Comparison of ENCODE assay signal across 8 mouse cellular contexts in the genomic region with DNA sequence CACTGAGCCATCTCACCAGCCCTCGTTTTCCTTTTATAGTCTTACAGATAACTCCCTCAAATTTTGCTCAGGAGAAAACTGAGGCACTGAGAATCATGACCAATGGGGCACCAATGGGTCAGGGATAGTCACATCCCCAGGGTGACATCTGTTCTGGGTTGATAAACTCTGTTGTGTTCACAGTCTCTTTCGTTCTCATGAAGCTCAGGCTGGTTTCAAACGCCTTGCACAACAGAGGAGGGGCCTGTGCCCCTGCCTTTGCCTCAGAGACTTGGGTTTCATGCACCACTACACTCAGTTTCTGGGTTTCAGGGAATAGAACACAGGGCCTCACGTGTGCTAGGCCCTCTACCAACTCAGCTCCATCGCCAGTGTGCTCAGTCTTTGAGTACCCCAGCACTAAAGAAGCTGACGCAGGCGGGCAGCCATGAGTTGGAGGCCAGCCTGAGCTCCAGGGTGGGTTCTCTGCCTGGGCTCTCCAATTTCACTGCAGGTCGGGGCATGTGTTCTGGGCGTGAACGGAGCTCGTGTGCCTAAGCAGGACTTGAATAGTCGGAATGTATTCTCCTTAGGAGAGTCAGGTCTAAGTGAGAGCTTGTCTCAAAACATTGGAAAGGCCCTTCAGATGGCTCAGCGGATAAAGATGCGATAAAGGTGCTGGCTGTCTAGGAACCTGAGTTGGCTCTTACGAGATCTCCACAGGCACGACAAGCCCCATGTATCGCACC. TPM values are rescaled to one million over a fixed set of nuclear protein-coding genes. Genes with fewer than 3 reads are reported as not detected.
A peak's percentile ranks its signal among the peaks of the same experiment; 100 is the strongest.
DNase-seq lines count a peak whose midpoint lies in the region; ATAC-seq and TF ChIP-seq lines count a peak whose summit lies in the region.

No protein-coding gene starts in this region.

- H3K27me3 ChIP-seq in C2C12 (ENCODE audit: control insufficient read depth, insufficient read depth, insufficient read length) = no peaks in the 10 kb centered on the region
- no peaks in the 10 kb centered on the region for H3K27me3 ChIP-seq in limb, embryonic 13.5 days
- no peaks in the 10 kb centered on the region for H3K27me3 ChIP-seq in splenic B cell, adult 2 months (ENCODE audit: control insufficient read depth, insufficient read depth, low read length, poor library complexity, severe bottlenecking)

- H3K36me3 ChIP-seq in C2C12 (ENCODE audit: control insufficient read depth, insufficient read depth) = peaks cover 12% of the 10 kb centered on the region
- peaks cover 24% of the 10 kb centered on the region for H3K36me3 ChIP-seq in limb, embryonic 13.5 days
- peaks cover 7% of the 10 kb centered on the region for H3K36me3 ChIP-seq in splenic B cell, adult 2 months (ENCODE audit: control insufficient read depth, insufficient read depth, low read length, poor library complexity, severe bottlenecking)

- peaks cover 14% of the 10 kb centered on the region for H3K79me2 ChIP-seq in C2C12 (ENCODE audit: control insufficient read depth, insufficient read depth)

- TF ChIP-seq CTCF in C2C12 (IDR thresholded peaks at IDR 0.05; ENCODE audit: control insufficient read depth, insufficient read depth, insufficient read length) = no peak
- TF ChIP-seq CTCF in embryonic fibroblast, embryonic 13.5 days (IDR thresholded peaks at IDR 0.05; ENCODE audit: borderline replicate concordance, insufficient read depth, low read length) = no peak

- WGBS in limb, embryonic 13.5 days = 15% methylated on average over 17 of the region's 17 CpGs

- peak overlapping the region; percentile 56 for H3K27ac ChIP-seq in embryonic fibroblast, embryonic 13.5 days (ENCODE audit: insufficient read depth, low read length)
- peak overlapping the region; percentile 81 for H3K27ac ChIP-seq in limb, embryonic 13.5 days

- intact Hi-C loops in heart, postnatal 10 days (cut with DNase I) = no loop called here

- peak overlapping the region; percentile 89 for H3K4me2 ChIP-seq in limb, embryonic 13.5 days (replicated peaks)

- H3ac ChIP-seq in C2C12 (ENCODE audit: control insufficient read depth, insufficient read length, low read depth) = peak overlapping the region; percentile 51

- H3K4me1 ChIP-seq in embryonic fibroblast, embryonic 13.5 days (ENCODE audit: control insufficient read depth, insufficient read depth, low read length) = peaks cover 5% of the 10 kb centered on the region; the same call in 1 of the 2 replicates
- H3K4me1 ChIP-seq in limb, embryonic 13.5 days = peaks cover 23% of the 10 kb centered on the region

- no peaks in the 10 kb centered on the region for H3K9me3 ChIP-seq in limb, embryonic 13.5 days

- DNase-seq in heart, adult 11 months = peak; percentile 94
- DNase-seq in heart, postnatal 10 days = no peak
- DNase-seq in splenic B cell, adult 2 months (ENCODE audit: low read depth, low spot score) = peak; percentile 35
- no peak for DNase-seq in adrenal gland, adult 8-10 months
- no peak for DNase-seq in frontal cortex, postnatal 25 days (ENCODE audit: low spot score in 2 of 2)

- H3K9ac ChIP-seq in limb, embryonic 13.5 days = peak overlapping the region; percentile 87

- no peak for TF ChIP-seq POLR2A in embryonic fibroblast, embryonic 13.5 days (IDR thresholded peaks at IDR 0.05; ENCODE audit: low read depth, low read length)

- ATAC-seq in limb, embryonic 13.5 days (ENCODE audit: low FRiP score, low read depth) = peak; percentile 31; the same call in 1 of the 2 replicates

- H3K4me3 ChIP-seq in C2C12 (ENCODE audit: insufficient read depth, poor library complexity, severe bottlenecking) = no peak overlapping the region
- H3K4me3 ChIP-seq in embryonic fibroblast, embryonic 13.5 days (ENCODE audit: insufficient read depth, low read length) = peak overlapping the region; percentile 23
- peak overlapping the region; percentile 87 for H3K4me3 ChIP-seq in limb, embryonic 13.5 days

- peaks cover 2% of the 10 kb centered on the region for H3K79me3 ChIP-seq in C2C12 (ENCODE audit: low read depth)

TF ChIP-seq in C2C12, 6 proteins besides CTCF, POLR2A, EP300 and RAD21:
- TF ChIP-seq FOSL1 (IDR thresholded peaks at IDR 0.05; ENCODE audit: insufficient read depth, low read length, poor library complexity, severe bottlenecking) = no peak
- TF ChIP-seq MAX (IDR thresholded peaks at IDR 0.05) = no peak
- no peak for TF ChIP-seq USF1 (IDR thresholded peaks at IDR 0.05; ENCODE audit: low read depth)
- no peak for TF ChIP-seq MYOD1 (IDR thresholded peaks at IDR 0.05; ENCODE audit: control insufficient read depth, insufficient read length, low read depth)
- TF ChIP-seq CEBPB (IDR thresholded peaks at IDR 0.05; ENCODE audit: low read depth) = no peak
- TF ChIP-seq MYOG (IDR thresholded peaks at IDR 0.05; ENCODE audit: control insufficient read depth, extremely low read depth, insufficient read length) = no peak
TF ChIP-seq in C2C12: peak in this region for 0.

RNA-seq across cellular contexts. Expression of a gene that starts 0.7 kb away (rescaled TPM):
- total RNA-seq in heart, postnatal 10 days (2021) = 10 to 100 TPM; 67.6 to 69.6 TPM
- 33.7 TPM for polyA plus RNA-seq in C2C12 (2012; fragmentation: generic; extraction: Trizol)
- 5.3 and 8.2 TPM in 2 replicates for polyA plus RNA-seq in embryonic fibroblast, embryonic 13.5 days (2011; ENCODE audit: insufficient read length, low read depth, missing spikeins)
- 31.4 and 32.8 TPM in 2 replicates for polyA plus RNA-seq in limb, embryonic 13.5 days (2015; fragmentation: Nextera tagmentation; extraction: Ambion mirVana)
- 10 to 100 TPM; 38.7 to 47.3 (median 40.8) TPM for total RNA-seq in adrenal gland, adult 8-10 months (2022)

RNA-seq across cellular contexts. Expression of a gene that starts 16.2 kb away (rescaled TPM):
- under 1 TPM; 0.41 to 0.50 TPM for total RNA-seq in heart, postnatal 10 days (2021)
- 0.04 TPM for polyA plus RNA-seq in C2C12 (2012; fragmentation: generic; extraction: Trizol)
- not detected in 2 replicates for polyA plus RNA-seq in embryonic fibroblast, embryonic 13.5 days (2011; ENCODE audit: insufficient read length, low read depth, missing spikeins)
- 0.77 and 0.83 TPM in 2 replicates for polyA plus RNA-seq in limb, embryonic 13.5 days (2015; fragmentation: Nextera tagmentation; extraction: Ambion mirVana)
- under 1 TPM; 0.27 to 0.75 (median 0.46) TPM for total RNA-seq in adrenal gland, adult 8-10 months (2022)

RNA-seq across cellular contexts. Expression of a gene that starts 23.3 kb away (rescaled TPM):
- total RNA-seq in heart, postnatal 10 days (2021) = 10 to 100 TPM; 18.9 to 19.7 TPM
- polyA plus RNA-seq in C2C12 (2012; fragmentation: generic; extraction: Trizol) = 29.3 TPM
- 24.9 and 28.9 TPM in 2 replicates for polyA plus RNA-seq in embryonic fibroblast, embryonic 13.5 days (2011; ENCODE audit: insufficient read length, low read depth, missing spikeins)
- polyA plus RNA-seq in limb, embryonic 13.5 days (2015; fragmentation: Nextera tagmentation; extraction: Ambion mirVana) = 16.2 and 18.3 TPM in 2 replicates
- total RNA-seq in adrenal gland, adult 8-10 months (2022) = 10 to 100 TPM; 33.0 to 52.0 (median 41.8) TPM

RNA-seq across cellular contexts. Expression of a gene that starts 25.3 kb away (rescaled TPM):
- 10 to 100 TPM; 38.5 to 39.5 TPM for total RNA-seq in heart, postnatal 10 days (2021)
- polyA plus RNA-seq in C2C12 (2012; fragmentation: generic; extraction: Trizol) = 41.5 TPM
- polyA plus RNA-seq in embryonic fibroblast, embryonic 13.5 days (2011; ENCODE audit: insufficient read length, low read depth, missing spikeins) = 23.2 and 27.4 TPM in 2 replicates
- 79.7 and 82.5 TPM in 2 replicates for polyA plus RNA-seq in limb, embryonic 13.5 days (2015; fragmentation: Nextera tagmentation; extraction: Ambion mirVana)
- total RNA-seq in adrenal gland, adult 8-10 months (2022) = 10 to 100 TPM; 50.7 to 62.6 (median 57.4) TPM

RNA-seq across cellular contexts. Expression of a gene that starts 26.8 kb away (rescaled TPM):
- 10 to 100 TPM; 24.5 to 25.3 TPM for total RNA-seq in heart, postnatal 10 days (2021)
- polyA plus RNA-seq in C2C12 (2012; fragmentation: generic; extraction: Trizol) = 49.4 TPM
- polyA plus RNA-seq in embryonic fibroblast, embryonic 13.5 days (2011; ENCODE audit: insufficient read length, low read depth, missing spikeins) = 13.0 and 16.5 TPM in 2 replicates
- polyA plus RNA-seq in limb, embryonic 13.5 days (2015; fragmentation: Nextera tagmentation; extraction: Ambion mirVana) = 51.2 and 51.6 TPM in 2 replicates
- 10 to 100 TPM; 11.9 to 24.1 (median 18.5) TPM for total RNA-seq in adrenal gland, adult 8-10 months (2022)

Comparison
In these comparisons a context has a peak if more than half of its experiments do, and no peak if none do; other contexts are left out.
1. DNase-seq: peak in heart, adult 11 months (single experiment) and splenic B cell, adult 2 months (single experiment); none in heart, postnatal 10 days (0 of 2), adrenal gland, adult 8-10 months (single experiment) and frontal cortex, postnatal 25 days (0 of 2).